Mouse (Mus musculus): ENCODE results near the gene Ptpn23. TPM values are rescaled to one million over a fixed set of nuclear protein-coding genes. Genes with fewer than 3 reads are reported as not detected.

Gene Ptpn23
- polyA plus RNA-seq, 1 experiment from 2014 or later, result 7.4 TPM

DNA sequence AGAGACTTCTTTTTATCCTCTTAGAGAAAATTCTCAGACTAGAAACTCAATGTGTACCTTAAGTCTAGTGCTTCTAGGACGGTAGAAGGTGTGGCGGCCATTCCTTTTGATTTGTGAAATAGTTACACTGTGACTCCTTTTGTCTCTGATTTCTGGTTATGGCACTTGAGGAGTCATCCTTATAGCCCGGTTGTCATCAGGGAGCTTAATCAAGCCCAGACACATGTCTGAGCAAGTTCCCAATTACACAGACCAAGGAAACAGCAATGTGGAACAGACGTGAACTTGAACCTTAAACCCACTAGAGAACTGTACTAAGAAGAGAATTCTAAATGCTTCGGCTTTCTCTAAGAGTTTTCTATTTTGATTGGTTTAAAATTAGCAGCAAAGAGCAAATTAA, 57.8 kb downstream of the Ptpn23 start:
- no peak overlapping the region for H3K4me3 ChIP-seq
- no peak overlapping the region for H3K27ac ChIP-seq
- H3K9me3 ChIP-seq (replicated peaks), result no peaks in the 10 kb centered on the region
- peaks cover 36% of the 10 kb centered on the region for H3K4me1 ChIP-seq
- WGBS (ENCODE audit: insufficient replicate concordance), result 67% methylated on average over 5 of the region's 5 CpGs
- H3K27me3 ChIP-seq (replicated peaks), result no peaks in the 10 kb centered on the region
- ATAC-seq, result no peak
- peaks cover 18% of the 10 kb centered on the region for H3K36me3 ChIP-seq
- H3K9ac ChIP-seq, result no peak overlapping the region
- no peak overlapping the region for H3K4me2 ChIP-seq

DNA sequence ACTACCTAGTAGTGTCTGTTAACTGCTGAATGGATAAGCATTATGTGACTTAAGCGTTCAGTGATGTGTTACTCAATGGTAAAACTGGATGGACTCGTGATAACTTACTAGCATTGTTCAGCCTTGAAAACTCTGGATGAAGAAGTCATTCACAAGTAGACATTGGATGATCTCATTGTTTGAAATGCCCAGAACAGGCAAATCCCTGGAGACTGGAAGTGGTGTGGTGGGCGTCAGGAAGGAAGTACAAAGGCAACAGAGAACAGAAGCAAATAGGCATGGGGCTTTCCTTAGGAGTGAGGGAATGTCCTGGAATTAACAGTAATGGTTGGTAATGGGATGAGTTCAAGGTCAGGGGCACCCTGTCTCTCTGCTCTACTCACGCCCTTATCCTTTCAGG, 59.1 kb downstream of the Ptpn23 start:
- ATAC-seq, result no peak
- Histone ChIP-seq H3K9ac (no peak overlapping the region), H3K4me2 (no peak overlapping the region), H3K4me1 (peaks cover 42% of the 10 kb centered on the region), H3K4me3 (no peak overlapping the region), H3K27me3 (replicated peaks) (no peaks in the 10 kb centered on the region), H3K27ac (no peak overlapping the region), H3K36me3 (peaks cover 11% of the 10 kb centered on the region; the same call in 1 of the 2 replicates), H3K9me3 (replicated peaks) (no peaks in the 10 kb centered on the region)
- 65% methylated on average over 4 of the region's 4 CpGs for WGBS (ENCODE audit: insufficient replicate concordance)

DNA sequence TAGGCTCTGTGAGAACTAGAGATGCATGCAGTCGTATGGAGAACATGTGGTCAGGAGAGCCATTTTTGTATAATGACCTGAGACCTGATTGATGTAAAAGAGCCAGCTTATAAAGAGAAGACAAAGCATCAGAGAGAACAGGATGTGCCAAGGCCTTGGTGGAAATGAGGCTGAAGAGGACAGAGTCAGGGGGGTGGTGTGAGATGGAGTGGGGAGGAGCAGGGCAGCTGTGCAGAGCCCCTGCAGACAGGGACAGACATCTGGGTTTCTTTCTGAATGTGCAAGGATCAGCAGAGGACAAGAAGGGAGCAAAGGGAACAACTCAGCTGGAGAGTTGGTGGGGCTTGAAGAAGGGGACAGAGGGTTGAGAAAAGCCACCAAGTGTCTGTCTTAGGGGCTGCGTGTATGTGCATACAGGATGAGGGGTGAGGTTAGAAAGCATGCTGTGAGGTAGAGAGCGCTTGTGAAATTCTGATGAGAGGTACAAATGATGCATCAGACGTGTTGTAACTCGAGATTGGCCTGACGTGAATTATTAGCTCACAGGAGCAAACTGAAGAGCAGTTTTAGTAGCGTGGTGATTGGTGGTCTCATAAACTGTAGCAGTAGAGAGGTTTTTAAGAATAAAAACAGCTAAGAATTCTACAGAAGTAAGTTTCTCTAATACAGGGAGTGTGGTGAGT, 62.8 kb downstream of the Ptpn23 start:
- Histone ChIP-seq H3K4me3 (no peak overlapping the region), H3K27me3 (replicated peaks) (no peaks in the 10 kb centered on the region), H3K36me3 (no peaks in the 10 kb centered on the region), H3K27ac (no peak overlapping the region), H3K4me1 (peaks cover 32% of the 10 kb centered on the region), H3K9me3 (replicated peaks) (no peaks in the 10 kb centered on the region), H3K9ac (no peak overlapping the region), H3K4me2 (no peak overlapping the region)
- 68% methylated on average over 7 of the region's 7 CpGs for WGBS (ENCODE audit: insufficient replicate concordance)
- no peak for ATAC-seq

DNA sequence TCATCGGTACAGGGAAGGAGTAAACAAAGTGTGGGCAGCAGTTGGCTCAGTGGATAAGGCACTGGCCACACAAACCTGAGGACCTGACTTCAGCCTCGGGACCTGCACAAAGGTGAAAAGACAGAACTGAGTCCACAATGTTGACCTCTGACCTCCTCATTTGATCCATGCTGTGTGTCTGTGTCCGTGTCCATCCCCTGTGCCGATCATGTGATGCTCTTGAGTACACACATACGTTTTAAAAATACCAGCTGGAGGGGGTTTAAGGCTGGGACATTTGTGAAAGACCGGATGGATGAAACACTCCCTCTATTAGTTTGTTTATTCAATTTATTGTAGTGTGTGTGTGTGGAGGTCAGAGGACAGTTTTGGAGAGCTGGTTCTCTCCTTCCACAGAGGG, 64.2 kb downstream of the Ptpn23 start:
- peaks cover 25% of the 10 kb centered on the region for H3K4me1 ChIP-seq
- H3K4me3 ChIP-seq, result no peak overlapping the region

DNA sequence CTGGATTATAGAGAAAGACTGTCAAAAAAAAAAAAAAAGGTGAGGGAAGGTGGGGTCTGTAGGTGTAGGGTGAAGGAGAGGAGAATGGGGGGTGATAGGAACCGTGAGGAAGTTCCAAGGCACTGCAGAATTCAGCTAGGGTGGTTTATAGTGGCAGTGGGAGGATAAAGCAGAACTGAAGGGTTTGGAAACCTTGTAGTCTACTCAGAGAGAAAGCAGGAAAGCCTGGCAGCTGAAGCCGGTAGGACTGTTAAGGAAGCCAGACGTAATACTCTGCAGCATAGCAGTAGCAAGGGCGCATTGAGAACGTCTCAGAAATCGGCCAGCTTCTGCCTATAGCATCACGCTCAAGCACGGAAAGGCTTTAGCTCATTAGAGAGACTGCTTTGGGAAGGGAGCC, 66.0 kb downstream of the Ptpn23 start:
- Histone ChIP-seq H3K27ac (no peak overlapping the region), H3K4me1 (peaks cover 38% of the 10 kb centered on the region), H3K4me3 (no peak overlapping the region), H3K4me2 (no peak overlapping the region), H3K9ac (no peak overlapping the region), H3K36me3 (no peaks in the 10 kb centered on the region), H3K9me3 (replicated peaks) (no peaks in the 10 kb centered on the region), H3K27me3 (replicated peaks) (no peaks in the 10 kb centered on the region)
- WGBS (ENCODE audit: insufficient replicate concordance), result 67% methylated on average over 8 of the region's 8 CpGs
- no peak for ATAC-seq

More for the DNA sequence above, 64.2 kb downstream of the Ptpn23 start:
- Histone ChIP-seq H3K9ac (no peak overlapping the region), H3K27me3 (replicated peaks) (no peaks in the 10 kb centered on the region), H3K4me2 (no peak overlapping the region), H3K9me3 (replicated peaks) (no peaks in the 10 kb centered on the region), H3K36me3 (no peaks in the 10 kb centered on the region), H3K27ac (no peak overlapping the region)
- WGBS (ENCODE audit: insufficient replicate concordance), result 65% methylated on average over 6 of the region's 6 CpGs
- peak; percentile 72 for ATAC-seq

DNA sequence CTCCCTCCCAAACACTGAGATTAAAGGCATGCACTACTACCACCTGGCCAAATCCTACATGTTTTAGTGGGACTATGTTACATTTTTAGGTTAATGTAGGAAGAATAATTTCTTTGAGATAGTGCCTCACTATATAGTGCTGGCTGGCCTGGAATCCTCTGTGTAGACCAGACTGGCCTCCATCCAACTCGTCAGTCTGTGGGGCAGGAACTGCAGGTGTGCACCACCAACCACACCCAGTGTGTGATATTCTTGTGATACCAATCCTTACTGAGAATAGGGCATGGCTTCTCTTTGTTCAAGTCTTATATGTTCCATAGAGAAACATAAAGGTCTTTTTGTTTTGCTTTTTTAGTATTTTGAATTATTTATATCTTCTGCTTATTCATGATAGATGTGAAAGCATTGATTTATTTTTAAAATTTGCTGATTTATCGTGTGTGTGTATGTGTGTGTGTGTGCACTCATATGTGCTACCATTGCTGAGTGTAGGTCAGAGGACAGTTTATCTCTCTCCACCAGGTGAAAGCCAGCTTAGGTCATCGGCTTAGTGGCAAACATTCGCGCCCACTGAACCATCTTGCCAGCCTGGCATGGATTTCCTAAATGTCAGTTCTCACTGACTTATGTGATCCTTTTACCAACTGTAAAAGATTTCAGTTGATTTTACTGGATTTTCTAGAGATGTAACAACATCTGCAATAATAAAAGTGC, 67.8 kb downstream of the Ptpn23 start:
- Histone ChIP-seq H3K9ac (no peak overlapping the region), H3K4me1 (peaks cover 47% of the 10 kb centered on the region), H3K27ac (no peak overlapping the region), H3K4me3 (no peak overlapping the region), H3K9me3 (replicated peaks) (no peaks in the 10 kb centered on the region), H3K4me2 (no peak overlapping the region), H3K36me3 (no peaks in the 10 kb centered on the region), H3K27me3 (replicated peaks) (no peaks in the 10 kb centered on the region)
- no peak for ATAC-seq
- 57% methylated on average over 5 of the region's 5 CpGs for WGBS (ENCODE audit: insufficient replicate concordance)

Other genes with a start within 250 kb of the Ptpn23 start
- gene Cspg5, start 164.4 kb downstream of the Ptpn23 start, polyA plus RNA-seq (2016; fragmentation: Nextera tagmentation; extraction: Ambion mirVana), result 0.19 and 0.31 TPM in 2 replicates
- gene Elp6, start 103.0 kb downstream of the Ptpn23 start, polyA plus RNA-seq (2016; fragmentation: Nextera tagmentation; extraction: Ambion mirVana), result 14.1 and 16.5 TPM in 2 replicates
- gene Scap, start 74.9 kb downstream of the Ptpn23 start, polyA plus RNA-seq (2016; fragmentation: Nextera tagmentation; extraction: Ambion mirVana), result 28.6 and 28.7 TPM in 2 replicates
- gene Ngp, start 11.5 kb upstream of the Ptpn23 start, polyA plus RNA-seq (2016; fragmentation: Nextera tagmentation; extraction: Ambion mirVana), result 38.3 and 43.4 TPM in 2 replicates
- gene Klhl18, start 68.5 kb upstream of the Ptpn23 start, polyA plus RNA-seq (2016; fragmentation: Nextera tagmentation; extraction: Ambion mirVana), result 3.6 and 3.8 TPM in 2 replicates
- 0.26 and 0.39 TPM in 2 replicates for gene Kif9, start 68.7 kb upstream of the Ptpn23 start, polyA plus RNA-seq (2016; fragmentation: Nextera tagmentation; extraction: Ambion mirVana)
- 18.6 and 20.4 TPM in 2 replicates for gene Setd2, start 124.4 kb upstream of the Ptpn23 start, polyA plus RNA-seq (2016; fragmentation: Nextera tagmentation; extraction: Ambion mirVana)
- gene Nradd, start 216.2 kb upstream of the Ptpn23 start, polyA plus RNA-seq (2016; fragmentation: Nextera tagmentation; extraction: Ambion mirVana), result 5.3 and 6.7 TPM in 2 replicates
- gene Nbeal2, start 245.9 kb upstream of the Ptpn23 start, polyA plus RNA-seq (2016; fragmentation: Nextera tagmentation; extraction: Ambion mirVana), result 4.7 and 4.9 TPM in 2 replicates
- 103 and 105 TPM in 2 replicates for gene Ccdc12, start 248.3 kb upstream of the Ptpn23 start, polyA plus RNA-seq (2016; fragmentation: Nextera tagmentation; extraction: Ambion mirVana)